Mouse (Mus musculus): ENCODE data around the gene Nfkbie.

The Nfkbie gene

GRCm38 (mm10) chr17:45596631-45597396 is 41.3 kb downstream of the Nfkbie start:
- peak; percentile 61 to 62 for DNase-seq (ENCODE audit: low spot score in 2 of 2)

- no peak for DNase-seq (ENCODE audit: low spot score in 2 of 2)
Observed at GRCm38 (mm10) chr17:45597787-45598186, 42.3 kb downstream of the Nfkbie start.

GRCm38 (mm10) chr17:45598376-45598775 is 42.9 kb downstream of the Nfkbie start:
- no peak for DNase-seq (ENCODE audit: low spot score in 2 of 2)

- no peak for DNase-seq (ENCODE audit: low spot score in 2 of 2)
Observed at GRCm38 (mm10) chr17:45598891-45599290, 43.4 kb downstream of the Nfkbie start.

- peak in 1 of 2 experiments; percentile 38 for DNase-seq (ENCODE audit: low spot score in 2 of 2)
Observed at GRCm38 (mm10) chr17:45599446-45600242, 44.1 kb downstream of the Nfkbie start, which contains the start of gene Slc29a1. Gene Slc29a1, minus strand, starts transcription at chr17:45599606.

- DNase-seq (ENCODE audit: low spot score in 2 of 2): no peak
Observed at GRCm38 (mm10) chr17:45600267-45600666, 44.8 kb downstream of the Nfkbie start.

- no peak for DNase-seq (ENCODE audit: low spot score in 2 of 2)
Observed at GRCm38 (mm10) chr17:45601325-45601724, 45.8 kb downstream of the Nfkbie start.

- DNase-seq (ENCODE audit: low spot score in 2 of 2): no peak
Observed at GRCm38 (mm10) chr17:45601877-45602304, 46.4 kb downstream of the Nfkbie start, which contains the start of gene Mymx. Gene Mymx, minus strand, starts transcription at chr17:45602102.

- no peak for DNase-seq (ENCODE audit: low spot score in 2 of 2)
Observed at GRCm38 (mm10) chr17:45602984-45603383, 47.5 kb downstream of the Nfkbie start.

- DNase-seq (ENCODE audit: low spot score in 2 of 2): no peak
Observed at GRCm38 (mm10) chr17:45606992-45607879, 51.7 kb downstream of the Nfkbie start.

GRCm38 (mm10) chr17:45608396-45608795 is 52.9 kb downstream of the Nfkbie start:
- no peak for DNase-seq (ENCODE audit: low spot score in 2 of 2)

- DNase-seq (ENCODE audit: low spot score in 2 of 2): no peak
Observed at GRCm38 (mm10) chr17:45610144-45610866, 54.8 kb downstream of the Nfkbie start.

GRCm38 (mm10) chr17:45612008-45612407 is 56.5 kb downstream of the Nfkbie start:
- no peak for DNase-seq (ENCODE audit: low spot score in 2 of 2)

All from spleen, postnatal 36 days (tissue).